Mouse (Mus musculus) kidney, postnatal 0 days (tissue): Measurements from ENCODE around the gene Robo1. TPM values are rescaled to one million over a fixed set of nuclear protein-coding genes. Genes with fewer than 3 reads are reported as not detected.

Experiments used
- ATAC-seq: fragments of 200-750 bp; cut with Nextera tagmentation; replicated peaks from 2 replicates; pipeline ENCODE4 v1.8.0; 2017; ENCODE audit warnings: low read depth, moderate number of reproducible peaks, moderate TSS enrichment, moderate library complexity; ENCODE audit not compliant: low FRiP score
- DNase-seq: peaks from one replicate; pipeline ENCODE4 v3.0.0-alpha.2; 2016; ENCODE audit warnings: low spot score
- H3K27ac ChIP-seq: fragments of 300-500 bp; sonication (generic); 2 replicates; pipeline ENCODE4 v1.5.1; 2014; ENCODE audit warnings: mild to moderate bottlenecking
- H3K27me3 ChIP-seq: fragments of 300-500 bp; sonication (generic); 2 replicates; pipeline ENCODE4 v1.6.1; 2014; ENCODE audit warnings: low read length, mixed read lengths; ENCODE audit not compliant: insufficient read depth
- H3K36me3 ChIP-seq: fragments of 300-500 bp; sonication (generic); 2 replicates; pipeline ENCODE4 v1.6.1; 2014; ENCODE audit warnings: low read length, mixed read lengths; ENCODE audit not compliant: insufficient read depth
- H3K4me1 ChIP-seq: fragments of 300-500 bp; sonication (generic); replicated peaks from 2 replicates; pipeline ENCODE4 v1.6.1; 2014; ENCODE audit warnings: antibody characterized with exemption, low read length, mixed read lengths; ENCODE audit not compliant: insufficient read depth
- H3K4me2 ChIP-seq: fragments of 300-500 bp; sonication (generic); 2 replicates; pipeline ENCODE4 v1.6.1; 2014; ENCODE audit warnings: mild to moderate bottlenecking, low read length, moderate library complexity, mixed read lengths
- H3K4me3 ChIP-seq: fragments of 300-500 bp; sonication (generic); replicated peaks from 2 replicates; pipeline ENCODE4 v1.5.1; 2014; ENCODE audit warnings: low read depth, low read length
- H3K9ac ChIP-seq: fragments of 300-500 bp; sonication (generic); 2 replicates; pipeline ENCODE4 v1.6.1; 2014; ENCODE audit warnings: low read depth, low read length
- H3K9me3 ChIP-seq: fragments of 300-500 bp; sonication (generic); replicated peaks from 2 replicates; pipeline ENCODE4 v1.6.1; 2016; ENCODE audit warnings: low read length, inconsistent platforms, mixed read lengths
- CTCF ChIP-seq: IDR thresholded peaks from 2 replicates; pipeline ENCODE4 v1.5.1; 2016; ENCODE audit warnings: antibody characterized with exemption, low read depth, mild to moderate bottlenecking, moderate library complexity
- WGBS: fragments of 180-500 bp; shearing (Covaris S2); extraction: QIAGEN DNeasy Blood & Tissue Kit; methylation state at CpG from one replicate; pipeline ENCODE4 v1.1.7; 2014; 5-methylcytosine and 5-hydroxymethylcytosine counted together
- polyA plus RNA-seq: library from polyadenylated mRNA; unstranded; fragments of >200 nt; fragmentation: Nextera tagmentation; extraction: Ambion mirVana; gene quantifications from 2 replicates; pipeline ENCODE4 v1.2.1, GENCODE M21; 2015

The Robo1 gene
- polyA plus RNA-seq, 1 experiment from 2014 or later: 14.5 TPM

- 59% methylated on average over 7 of the region's 7 CpGs for WGBS
- Histone ChIP-seq H3K4me3 (no peak overlapping the region), H3K27me3 (no peaks in the 10 kb centered on the region), H3K27ac (no peak overlapping the region), H3K4me2 (no peak overlapping the region), H3K4me1 (no peaks in the 10 kb centered on the region), H3K9ac (no peak overlapping the region), H3K9me3 (no peaks in the 10 kb centered on the region), H3K36me3 (no peaks in the 10 kb centered on the region)
- ATAC-seq (no peak), DNase-seq (no peak)
- no peak for TF ChIP-seq CTCF
Observed at GRCm38 (mm10) chr16:72788017-72788416, 479.9 kb downstream of the Robo1 start.

- Histone ChIP-seq H3K9ac (no peak overlapping the region), H3K9me3 (no peaks in the 10 kb centered on the region), H3K4me3 (no peak overlapping the region), H3K27ac (no peak overlapping the region), H3K4me1 (no peaks in the 10 kb centered on the region), H3K36me3 (no peaks in the 10 kb centered on the region), H3K27me3 (no peaks in the 10 kb centered on the region), H3K4me2 (no peak overlapping the region)
- DNase-seq (peak; percentile 44), ATAC-seq (no peak)
- no peak for TF ChIP-seq CTCF
- 88% methylated on average over 9 of the region's 9 CpGs for WGBS
Observed at GRCm38 (mm10) chr16:72791181-72791705, 483.1 kb downstream of the Robo1 start.

GRCm38 (mm10) chr16:72794692-72795378 is 486.7 kb downstream of the Robo1 start:
- Histone ChIP-seq H3K4me1 (no peaks in the 10 kb centered on the region), H3K9me3 (no peaks in the 10 kb centered on the region), H3K4me2 (no peak overlapping the region), H3K9ac (no peak overlapping the region), H3K36me3 (no peaks in the 10 kb centered on the region), H3K27me3 (no peaks in the 10 kb centered on the region), H3K4me3 (no peak overlapping the region), H3K27ac (no peak overlapping the region)
- ATAC-seq (no peak), DNase-seq (no peak)
- no peak for TF ChIP-seq CTCF
- WGBS: 61% methylated on average over 6 of the region's 6 CpGs

- H3K27me3 ChIP-seq: no peaks in the 10 kb centered on the region
- 60% methylated on average over 1 of the region's 1 CpGs for WGBS
- no peaks in the 10 kb centered on the region for H3K4me1 ChIP-seq
- H3K36me3 ChIP-seq: no peaks in the 10 kb centered on the region
- H3K9me3 ChIP-seq: no peaks in the 10 kb centered on the region
- no peak for DNase-seq
- no peak for ATAC-seq
- no peak overlapping the region for H3K4me2 ChIP-seq
- no peak overlapping the region for H3K27ac ChIP-seq
- no peak overlapping the region for H3K4me3 ChIP-seq
- no peak overlapping the region for H3K9ac ChIP-seq
- TF ChIP-seq CTCF: no peak
Observed at GRCm38 (mm10) chr16:72795379-72795712, 487.2 kb downstream of the Robo1 start.

DNA sequence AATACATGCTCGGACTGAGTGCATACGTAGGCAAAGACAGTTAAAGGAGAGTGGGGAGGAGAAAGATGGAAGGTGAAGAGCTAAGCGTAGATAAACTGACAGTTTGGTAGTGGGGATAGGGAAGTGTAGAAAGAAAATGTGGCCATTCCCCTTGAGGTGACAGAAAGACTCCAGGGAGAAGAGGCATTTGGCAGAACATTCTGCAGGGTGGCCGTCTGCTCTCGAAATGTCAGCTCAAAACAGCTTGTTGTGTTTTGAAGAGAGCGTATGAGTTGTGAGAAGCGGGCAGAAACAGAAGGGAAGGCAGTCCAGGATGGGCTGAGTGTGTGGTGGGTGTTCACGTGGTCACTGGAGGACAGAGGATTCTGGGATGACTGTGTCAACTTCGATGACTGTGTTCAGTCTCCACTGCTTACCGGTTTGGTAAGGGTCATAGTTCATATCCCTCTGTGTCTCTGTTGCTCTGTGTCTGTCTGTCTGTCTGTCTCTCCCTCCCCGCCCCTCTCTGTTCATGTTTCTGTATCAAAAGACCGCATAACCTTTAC is 490.4 kb downstream of the Robo1 start:
- ATAC-seq: no peak

GRCm38 (mm10) chr16:72800121-72800749 is 492.1 kb downstream of the Robo1 start:
- H3K27me3 ChIP-seq: no peaks in the 10 kb centered on the region
- DNase-seq (no peak), ATAC-seq (no peak)
- no peak overlapping the region for H3K9ac ChIP-seq
- H3K9me3 ChIP-seq: no peaks in the 10 kb centered on the region
- TF ChIP-seq CTCF: no peak
- H3K4me3 ChIP-seq: no peak overlapping the region
- H3K4me2 ChIP-seq: no peak overlapping the region
- no peaks in the 10 kb centered on the region for H3K4me1 ChIP-seq
- H3K36me3 ChIP-seq: no peaks in the 10 kb centered on the region
- no peak overlapping the region for H3K27ac ChIP-seq
- 67% methylated on average over 15 of the region's 15 CpGs for WGBS

More for the DNA sequence above, 490.4 kb downstream of the Robo1 start:
- H3K36me3 ChIP-seq: no peaks in the 10 kb centered on the region
- DNase-seq: no peak
- H3K9ac ChIP-seq: no peak overlapping the region
- H3K4me1 ChIP-seq: no peaks in the 10 kb centered on the region
- no peak overlapping the region for H3K4me2 ChIP-seq
- H3K27ac ChIP-seq: no peak overlapping the region
- H3K9me3 ChIP-seq: no peaks in the 10 kb centered on the region
- H3K27me3 ChIP-seq: no peaks in the 10 kb centered on the region
- WGBS: 82% methylated on average over 12 of the region's 12 CpGs
- no peak for TF ChIP-seq CTCF
- no peak overlapping the region for H3K4me3 ChIP-seq
